Mouse (Mus musculus) small intestine, adult 2 months (tissue): Measurements from ENCODE around the gene Tbc1d9b. TPM values are rescaled to one million over a fixed set of nuclear protein-coding genes. Genes with fewer than 3 reads are reported as not detected.
"Not testable (repeated sequence)": the region's sequence is repeated elsewhere in the genome, so short reads cannot be mapped to it uniquely, and the experiment has no call there.

Source experiments
- H3K27ac ChIP-seq: fragments of 200-500 bp; 2 replicates; pipeline ENCODE4 v1.5.1; 2012; ENCODE audit warnings: low read depth, low read length, control low read depth, inconsistent platforms; ENCODE audit not compliant: insufficient read depth
- H3K27me3 ChIP-seq: fragments of 200-500 bp; 2 replicates; pipeline ENCODE4 v1.6.1; 2012; ENCODE audit warnings: mild to moderate bottlenecking, moderate library complexity, low read length, inconsistent platforms; ENCODE audit not compliant: control insufficient read depth, insufficient read depth
- H3K36me3 ChIP-seq: fragments of 200-500 bp; 2 replicates; pipeline ENCODE4 v1.6.1; 2012; ENCODE audit warnings: mild to moderate bottlenecking, low read length, control low read depth, inconsistent platforms; ENCODE audit not compliant: control insufficient read depth, insufficient read depth
- H3K4me1 ChIP-seq: fragments of 200-500 bp; 2 replicates; pipeline ENCODE4 v1.6.1; 2012; ENCODE audit warnings: low read length, inconsistent platforms, mixed read lengths; ENCODE audit not compliant: control insufficient read depth, insufficient read depth, insufficient read length
- H3K4me3 ChIP-seq: fragments of 200-500 bp; 2 replicates; pipeline ENCODE4 v1.5.1; 2012; ENCODE audit warnings: low read depth, mild to moderate bottlenecking, control low read depth, inconsistent platforms, low read length, moderate library complexity
- CTCF ChIP-seq: fragments of 200-500 bp; IDR thresholded peaks from 2 replicates; pipeline ENCODE4 v1.5.1; 2012; ENCODE audit warnings: low read depth, mild to moderate bottlenecking, control low read depth, inconsistent platforms, low read length, moderate library complexity, mixed read lengths; ENCODE audit not compliant: insufficient replicate concordance, insufficient read length; ENCODE audit errors: extremely low read depth
- POLR2A ChIP-seq: fragments of 200-500 bp; IDR thresholded peaks from 2 replicates; pipeline ENCODE4 v1.6.1; 2012; ENCODE audit warnings: low read depth, mild to moderate bottlenecking, control low read depth, inconsistent platforms, low read length, moderate library complexity
- WGBS: fragments of 180-500 bp; shearing (Covaris S2); methylation state at CpG from one replicate; pipeline ENCODE4 v1.1.7; 2018; 5-methylcytosine and 5-hydroxymethylcytosine counted together
- polyA plus RNA-seq: library from polyadenylated mRNA; depleted of rRNA; stranded (reverse); fragments of >200 nt; gene quantifications from 2 replicates; pipeline ENCODE4 v1.2.3, GENCODE M21; 2012

Gene Tbc1d9b
- polyA plus RNA-seq, 1 experiment = 31.5 TPM

DNA sequence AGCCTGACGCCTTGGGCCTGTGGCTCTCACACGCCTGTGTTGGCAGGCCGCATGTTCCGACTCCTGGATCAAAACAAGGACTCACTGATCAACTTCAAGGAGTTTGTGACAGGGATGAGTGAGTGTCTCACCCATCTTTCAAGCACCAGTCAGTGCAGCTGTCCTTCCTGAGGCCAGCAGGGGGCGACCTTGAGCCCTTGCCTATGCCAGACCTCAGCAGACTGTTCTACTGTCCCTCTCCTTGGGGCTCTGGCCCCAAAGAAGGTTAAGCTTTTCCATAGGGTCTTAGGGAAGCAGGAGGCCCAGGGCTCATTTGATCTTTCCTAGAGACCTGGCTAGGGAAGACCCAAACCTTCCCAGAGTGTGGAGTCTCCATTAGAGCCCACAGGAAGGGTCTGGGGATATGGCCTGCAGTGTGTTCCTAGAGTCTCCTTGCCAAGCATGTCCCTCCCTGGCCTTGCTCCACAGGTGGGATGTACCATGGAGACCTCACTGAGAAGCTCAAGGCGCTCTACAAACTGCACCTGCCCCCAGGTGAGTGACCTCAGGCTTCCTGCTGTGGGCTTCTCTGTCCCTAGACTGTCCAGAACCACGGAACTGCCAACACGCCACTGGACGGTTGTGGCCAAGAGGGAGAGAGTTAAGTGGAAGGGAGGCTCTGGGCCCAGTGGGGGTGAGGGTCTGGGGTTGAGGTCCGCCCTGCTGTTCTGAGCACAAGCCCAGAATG lies 30.5 kb downstream of the Tbc1d9b start:
- Histone ChIP-seq H3K27me3 (no peaks in the 10 kb centered on the region), H3K36me3 (peaks cover 32% of the 10 kb centered on the region), H3K27ac (no peak overlapping the region), H3K4me1 (peaks cover 14% of the 10 kb centered on the region), H3K4me3 (no peak overlapping the region)
- 72% methylated on average over 10 of the region's 10 CpGs for WGBS
- peak; percentile 98 for TF ChIP-seq CTCF
- TF ChIP-seq POLR2A = no peak

DNA sequence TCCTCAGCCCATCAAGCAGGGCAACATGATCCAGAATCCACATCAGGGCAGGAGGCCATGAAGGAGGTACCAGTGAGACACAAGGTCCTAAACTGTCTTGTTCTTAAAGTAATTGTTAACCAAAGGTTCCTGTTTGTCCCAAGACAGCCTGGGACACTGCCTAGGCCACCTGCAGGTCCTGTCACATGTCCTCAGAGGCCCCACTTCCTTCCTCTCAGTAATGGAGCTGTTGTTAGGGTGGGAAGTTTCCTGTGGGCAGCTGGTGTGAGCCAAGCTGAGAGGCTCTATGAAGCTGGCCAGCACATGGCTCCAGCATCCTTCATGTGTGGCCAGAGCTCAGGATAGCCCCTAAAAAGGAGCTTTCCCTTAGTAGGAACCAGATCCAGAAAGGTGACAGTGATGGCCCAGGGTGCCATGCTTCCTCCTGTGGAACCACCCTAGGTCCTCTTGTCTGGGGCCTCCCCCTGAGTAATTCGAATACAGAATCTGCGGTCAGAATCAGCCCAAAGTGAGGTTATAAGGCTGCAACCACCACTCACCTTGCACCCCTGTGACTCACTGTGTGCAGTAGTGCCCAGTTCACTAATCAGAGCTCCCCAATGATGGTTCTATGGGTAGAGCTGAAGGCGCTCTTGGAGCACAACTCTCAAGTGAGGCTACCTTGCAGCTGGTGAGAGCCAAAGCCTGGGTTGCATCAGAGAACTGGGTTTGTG lies 31.3 kb downstream of the Tbc1d9b start:
- Histone ChIP-seq H3K27ac (no peak overlapping the region), H3K4me1 (peaks cover 14% of the 10 kb centered on the region), H3K27me3 (no peaks in the 10 kb centered on the region), H3K4me3 (no peak overlapping the region), H3K36me3 (peaks cover 25% of the 10 kb centered on the region)
- TF ChIP-seq POLR2A = no peak
- no peak for TF ChIP-seq CTCF
- 93% methylated on average over 3 of the region's 3 CpGs for WGBS

DNA sequence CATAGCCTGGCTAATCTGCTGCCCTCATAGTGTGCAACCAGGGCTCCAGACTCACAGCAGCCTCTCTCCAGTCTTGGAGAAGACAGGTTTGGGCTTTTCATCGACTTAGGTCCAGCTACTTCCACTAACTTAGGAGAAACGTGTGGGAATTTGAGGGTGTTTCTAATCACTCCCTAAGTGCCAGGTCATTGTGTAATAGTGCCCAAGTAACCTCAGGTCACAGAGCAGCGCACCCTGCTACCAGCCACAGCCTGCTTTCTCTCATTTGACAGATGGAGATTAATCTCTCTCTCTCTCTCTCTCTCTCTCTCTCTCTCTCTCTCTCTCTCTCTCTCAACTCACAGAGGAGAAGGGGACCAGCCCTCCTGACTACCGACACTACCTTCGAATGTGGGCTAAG lies 37.2 kb downstream of the Tbc1d9b start:
- no peaks in the 10 kb centered on the region for H3K27me3 ChIP-seq
- H3K4me3 ChIP-seq = no peak overlapping the region
- peaks cover 33% of the 10 kb centered on the region for H3K36me3 ChIP-seq
- no peaks in the 10 kb centered on the region; the same call in 1 of the 2 replicates for H3K4me1 ChIP-seq
- WGBS = 86% methylated on average over 5 of the region's 5 CpGs
- TF ChIP-seq CTCF = no peak
- no peak for TF ChIP-seq POLR2A
- no peak overlapping the region for H3K27ac ChIP-seq

DNA sequence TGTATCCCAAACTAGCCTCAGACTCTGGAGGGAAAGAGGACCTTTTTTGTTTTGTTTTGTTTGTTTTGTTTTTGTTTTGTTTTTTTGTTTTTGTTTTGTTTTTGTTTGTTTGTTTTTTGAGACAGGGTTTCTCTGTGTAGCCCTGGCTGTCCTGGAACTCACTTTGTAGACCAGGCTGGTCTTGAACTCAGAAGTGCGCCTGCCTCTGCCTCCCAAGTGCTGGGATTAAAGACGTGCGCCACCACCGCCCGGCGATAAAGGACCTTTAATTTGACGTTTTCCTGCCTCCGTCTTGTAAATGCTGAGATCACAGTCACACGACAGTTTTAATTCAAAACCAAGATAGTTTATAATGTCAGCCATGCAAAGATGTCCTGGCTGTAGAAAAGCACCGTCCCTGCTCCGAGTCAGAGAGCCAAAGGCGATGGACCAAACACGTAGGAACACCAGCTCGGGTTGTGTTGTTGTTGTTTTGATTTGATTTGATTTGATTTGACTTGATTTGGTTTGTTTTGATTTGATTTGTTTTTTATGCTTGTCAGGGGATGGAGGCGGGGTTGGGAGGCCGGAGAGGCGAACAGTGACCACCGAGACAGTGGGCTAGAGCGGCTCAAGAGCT lies 43.0 kb downstream of the Tbc1d9b start, which contains the start of gene Mrnip:
Gene Mrnip, plus strand, starts transcription at position 334 of the 619 bp plus-strand sequence.
- not testable (repeated sequence) for H3K4me1 ChIP-seq, H3K27me3 ChIP-seq
- peaks cover 11% of the 10 kb centered on the region for H3K36me3 ChIP-seq
- WGBS = 4% methylated on average over 19 of the region's 19 CpGs
- peak within 1 kb of the TSS; percentile 23; the same call in 1 of the 2 replicates for H3K27ac ChIP-seq
- peak within 1 kb of the TSS; percentile 95 for H3K4me3 ChIP-seq

DNA sequence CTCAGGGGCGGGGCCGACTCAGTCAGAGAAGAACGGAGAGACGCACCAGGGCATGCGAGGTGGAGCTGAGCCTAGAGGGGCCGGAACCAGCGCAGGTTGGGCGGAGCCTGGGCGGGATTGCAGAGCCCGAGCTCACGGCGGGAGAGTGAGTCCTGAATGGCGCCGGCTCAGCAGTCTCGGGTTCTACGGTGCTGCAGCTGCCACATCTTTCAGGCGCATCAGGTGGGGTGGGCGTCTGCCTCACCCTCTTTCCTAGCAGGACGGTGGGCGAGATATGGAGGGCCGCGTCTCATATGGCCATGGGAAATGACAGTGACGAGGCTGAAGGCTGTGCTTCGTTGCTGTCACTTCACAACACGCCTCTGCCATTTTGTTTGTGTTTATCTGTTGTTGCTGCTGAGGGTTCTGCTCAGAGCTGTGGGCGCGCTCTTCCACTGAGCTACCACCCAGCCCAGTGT lies 43.6 kb downstream of the Tbc1d9b start:
- WGBS = under 1% methylated on average over 27 of the region's 27 CpGs
- Histone ChIP-seq H3K27ac (no peak overlapping the region), H3K27me3 (no peaks in the 10 kb centered on the region), H3K4me3 (peak overlapping the region; percentile 95), H3K36me3 (peaks cover 7% of the 10 kb centered on the region; the same call in 1 of the 2 replicates), H3K4me1 (no peaks in the 10 kb centered on the region; the same call in 1 of the 2 replicates)
- TF ChIP-seq CTCF (no peak), POLR2A (peak; percentile 36; the same call in 1 of the 2 replicates)

DNA sequence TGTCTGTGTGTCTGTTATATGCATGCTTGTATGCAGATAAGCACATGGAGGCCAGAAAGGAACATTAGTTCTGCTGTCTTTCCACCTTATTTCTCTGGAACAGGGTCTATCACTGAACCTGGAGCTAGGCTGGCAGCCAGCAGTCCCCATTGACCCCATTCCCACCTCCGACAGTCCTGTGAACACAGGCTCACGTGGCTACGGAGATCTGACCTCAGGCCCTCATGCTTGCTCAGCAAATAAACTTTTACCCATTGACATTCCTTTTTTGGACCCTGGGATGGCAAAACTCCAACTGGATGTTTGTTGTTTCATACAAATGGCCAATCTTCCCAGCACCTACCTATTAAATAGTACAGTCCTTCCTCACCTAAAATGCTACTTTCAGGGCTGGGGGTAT lies 45.2 kb downstream of the Tbc1d9b start:
- Histone ChIP-seq H3K36me3 (no peaks in the 10 kb centered on the region; the same call in 1 of the 2 replicates), H3K4me3 (no peak overlapping the region), H3K27me3 (no peaks in the 10 kb centered on the region), H3K27ac (no peak overlapping the region), H3K4me1 (no peaks in the 10 kb centered on the region; the same call in 1 of the 2 replicates)
- 76% methylated on average over 3 of the region's 3 CpGs for WGBS
- TF ChIP-seq POLR2A = no peak
- no peak for TF ChIP-seq CTCF

DNA sequence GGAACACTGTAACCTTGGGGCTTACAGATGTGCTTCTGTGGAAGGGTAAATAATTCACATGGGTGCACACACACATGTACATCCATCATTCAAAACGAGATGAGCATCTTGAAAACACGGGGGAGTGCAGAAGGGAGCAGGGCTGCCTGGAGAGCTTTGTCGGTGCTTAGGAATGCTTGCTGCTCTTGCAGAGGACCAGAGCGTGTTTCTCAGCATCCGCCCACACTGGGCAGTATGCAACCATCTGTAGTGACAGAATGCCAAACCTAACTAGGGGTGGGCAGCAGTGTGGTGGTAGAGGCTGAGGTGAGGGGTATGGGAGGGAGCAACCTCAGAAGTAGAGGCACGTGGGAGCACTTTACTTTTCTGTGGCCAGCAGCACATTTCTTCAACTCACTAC lies 45.9 kb downstream of the Tbc1d9b start:
- Histone ChIP-seq H3K27me3 (no peaks in the 10 kb centered on the region), H3K4me1 (no peaks in the 10 kb centered on the region; the same call in 1 of the 2 replicates), H3K36me3 (no peaks in the 10 kb centered on the region), H3K27ac (no peak overlapping the region), H3K4me3 (no peak overlapping the region)
- 80% methylated on average over 6 of the region's 6 CpGs for WGBS
- TF ChIP-seq POLR2A (no peak), CTCF (no peak)
